9 mouse cellular contexts compared by ENCODE assay signal in the genomic region with DNA sequence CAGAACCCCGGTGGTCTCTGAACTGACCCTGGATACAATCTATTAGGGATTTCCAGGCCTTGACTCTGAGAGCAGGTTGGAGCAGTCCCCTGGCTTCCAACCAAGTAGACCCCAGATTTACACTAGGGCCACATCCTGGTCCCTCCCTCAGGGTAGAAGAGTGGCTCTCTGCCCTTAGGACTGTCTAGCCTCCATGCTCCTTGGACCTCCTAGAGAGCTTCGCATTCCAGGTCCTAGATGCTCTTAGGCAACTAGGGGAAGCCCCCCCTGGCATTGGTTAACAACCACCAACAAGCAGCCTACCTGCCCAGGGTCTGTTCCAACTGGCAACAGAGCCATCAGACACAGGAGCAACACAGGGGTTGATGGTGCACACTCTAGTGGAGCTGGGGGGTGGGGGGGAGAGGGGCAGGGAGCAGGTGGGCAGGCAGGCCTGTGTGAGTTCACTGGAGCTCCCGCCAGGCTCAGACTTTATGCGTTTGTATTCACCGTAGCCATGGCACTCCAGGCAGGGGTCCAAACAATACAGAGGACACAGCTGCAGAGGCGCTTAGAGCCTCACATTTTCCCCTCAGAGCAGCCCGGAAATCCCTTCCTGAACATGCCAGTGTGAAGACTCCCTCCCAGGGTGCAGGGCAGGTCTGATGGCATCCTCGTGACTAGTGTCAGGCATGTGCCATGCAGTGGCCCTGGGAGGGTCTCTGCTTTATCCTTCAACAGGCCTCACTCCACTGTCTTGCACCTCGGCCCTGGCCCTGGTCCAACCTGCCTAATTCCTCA. TPM values are rescaled to one million over a fixed set of nuclear protein-coding genes. Genes with fewer than 3 reads are reported as not detected.
DNase-seq lines count a peak whose midpoint lies in the region; ATAC-seq lines count a peak whose summit lies in the region.
"Had no signal": no experiment of that assay in that cellular context is flagged by ENCODE, and none has a peak within 500 bp of the region (broad histone marks: within the 10 kb centered on the region; RNA-seq: fewer than 3 reads in every experiment).

No protein-coding gene starts in this region.

- no peak overlapping the region for H3K4me3 ChIP-seq in embryonic facial prominence, embryonic 10.5 days
- H3K4me3 ChIP-seq in kidney, embryonic 15.5 days (replicated peaks), result no peak overlapping the region
- no peak overlapping the region for H3K4me3 ChIP-seq in midbrain, embryonic 16.5 days (ENCODE audit: low read depth, low read length)

- no peaks in the 10 kb centered on the region for H3K9me3 ChIP-seq in embryonic facial prominence, embryonic 10.5 days
- H3K9me3 ChIP-seq in kidney, embryonic 15.5 days (replicated peaks), result no peaks in the 10 kb centered on the region
- H3K9me3 ChIP-seq in midbrain, embryonic 16.5 days (replicated peaks; ENCODE audit: control insufficient read depth, low read length, poor library complexity, severe bottlenecking), result no peaks in the 10 kb centered on the region

- peak overlapping the region; percentile 59 for H3K27ac ChIP-seq in embryonic facial prominence, embryonic 10.5 days (replicated peaks)
- 0 out of 2 replicates have a peak overlapping the region, but pooled peaks have one; percentile 32 for H3K27ac ChIP-seq in kidney, embryonic 15.5 days
- peak overlapping the region; percentile 2 for H3K27ac ChIP-seq in midbrain, embryonic 16.5 days (ENCODE audit: low read length)
- H3K27ac ChIP-seq: liver, embryonic 14.5 days had no signal

- peak; percentile 59 for ATAC-seq in kidney, embryonic 15.5 days (replicated peaks; ENCODE audit: low FRiP score)
- peak; percentile 76 for ATAC-seq in midbrain, embryonic 16.5 days

- H3K36me3 ChIP-seq in embryonic facial prominence, embryonic 10.5 days (replicated peaks), result peaks cover 57% of the 10 kb centered on the region
- H3K36me3 ChIP-seq in kidney, embryonic 15.5 days, result no peaks in the 10 kb centered on the region
- no peaks in the 10 kb centered on the region for H3K36me3 ChIP-seq in midbrain, embryonic 16.5 days (ENCODE audit: control insufficient read depth, insufficient read depth, low read length)

- no peak overlapping the region for H3K9ac ChIP-seq in kidney, embryonic 15.5 days
- H3K9ac ChIP-seq in midbrain, embryonic 16.5 days (ENCODE audit: low read depth, low read length), result no peak overlapping the region
- H3K9ac ChIP-seq: liver, embryonic 14.5 days had no signal

- H3K4me2 ChIP-seq in kidney, embryonic 15.5 days, result no peak overlapping the region
- H3K4me2 ChIP-seq in midbrain, embryonic 16.5 days (ENCODE audit: low read length), result no peak overlapping the region

- H3K27me3 ChIP-seq in embryonic facial prominence, embryonic 10.5 days (replicated peaks; ENCODE audit: low read depth, poor library complexity, severe bottlenecking), result no peaks in the 10 kb centered on the region
- no peaks in the 10 kb centered on the region for H3K27me3 ChIP-seq in kidney, embryonic 15.5 days
- no peaks in the 10 kb centered on the region for H3K27me3 ChIP-seq in midbrain, embryonic 16.5 days (ENCODE audit: control insufficient read depth, insufficient read depth, low read depth, low read length)

- peaks cover 50% of the 10 kb centered on the region for H3K4me1 ChIP-seq in embryonic facial prominence, embryonic 10.5 days
- H3K4me1 ChIP-seq in kidney, embryonic 15.5 days, result peaks cover 32% of the 10 kb centered on the region
- peaks cover 15% of the 10 kb centered on the region for H3K4me1 ChIP-seq in midbrain, embryonic 16.5 days (ENCODE audit: control insufficient read depth, insufficient read depth, low read length)

- WGBS in embryonic facial prominence, embryonic 10.5 days, result 64% methylated on average over 9 of the region's 9 CpGs
- WGBS in kidney, embryonic 15.5 days, result 55% methylated on average over 9 of the region's 9 CpGs
- WGBS in midbrain, embryonic 16.5 days, result 35% methylated on average over 9 of the region's 9 CpGs

- peak; percentile 47 for DNase-seq in embryo, embryonic 10 days (ENCODE audit: low spot score)
- DNase-seq in embryo, embryonic 9.5 days (ENCODE audit: extremely low spot score), result no peak
- DNase-seq in embryonic facial prominence, embryonic 10.5 days (ENCODE audit: low spot score), result no peak
- peak; percentile 73 to 77 for DNase-seq in heart, adult 9 months (ENCODE audit: low spot score in 2 of 2)
- DNase-seq in spleen, adult 18-20 months, result no peak
- DNase-seq in frontal cortex, postnatal 25 days (ENCODE audit: low spot score in 2 of 2), result no peak

RNA-seq across cellular contexts. Expression of a gene that starts 46.8 kb away (rescaled TPM):
- polyA plus RNA-seq in embryonic facial prominence, embryonic 10.5 days (2016; fragmentation: Nextera tagmentation; extraction: Ambion mirVana), result 102 and 123 TPM in 2 replicates
- polyA plus RNA-seq in kidney, embryonic 15.5 days (2015; fragmentation: Nextera tagmentation; extraction: Ambion mirVana), result 56.8 and 58.0 TPM in 2 replicates
- polyA plus RNA-seq in midbrain, embryonic 16.5 days (2015; fragmentation: Nextera tagmentation; extraction: Ambion mirVana), result 23.5 and 28.3 TPM in 2 replicates

Comparison
In these comparisons a context has a peak if more than half of its experiments do, and no peak if none do; other contexts are left out.
1. DNase-seq: peak in embryo, embryonic 10 days (single experiment) and heart, adult 9 months (2 of 2); none in embryo, embryonic 9.5 days (single experiment), embryonic facial prominence, embryonic 10.5 days (single experiment), spleen, adult 18-20 months (0 of 2) and frontal cortex, postnatal 25 days (0 of 2).
2. H3K27ac ChIP-seq: peak in every context shown above with its lines; median percentile 59 in embryonic facial prominence, embryonic 10.5 days; 32 in kidney, embryonic 15.5 days; 2 in midbrain, embryonic 16.5 days.